Mouse (Mus musculus): Measurements from ENCODE around the gene Stxbp5l. TPM values are rescaled to one million over a fixed set of nuclear protein-coding genes. Genes with fewer than 3 reads are reported as not detected.
A peak's percentile ranks its signal among the peaks of the same experiment; 100 is the strongest.

The Stxbp5l gene
- polyA plus RNA-seq, 1 experiment from 2014 or later, result 21.1 TPM

- ATAC-seq (ENCODE audit: low FRiP score), result no peak
- H3K27me3 ChIP-seq (ENCODE audit: control insufficient read depth, insufficient read depth, low read length), result no peaks in the 10 kb centered on the region
- peaks cover 4% of the 10 kb centered on the region; the same call in 1 of the 2 replicates for H3K4me1 ChIP-seq (replicated peaks; ENCODE audit: control insufficient read depth, insufficient read depth, low read length)
- H3K9me3 ChIP-seq (ENCODE audit: control insufficient read depth, low read length), result no peaks in the 10 kb centered on the region
- no peak overlapping the region for H3K4me2 ChIP-seq (replicated peaks)
- no peak overlapping the region for H3K27ac ChIP-seq
- H3K4me3 ChIP-seq (replicated peaks; ENCODE audit: low read length), result no peak overlapping the region
- no peak overlapping the region for H3K9ac ChIP-seq
- 70% methylated on average over 4 of the region's 4 CpGs for WGBS
- H3K36me3 ChIP-seq (replicated peaks; ENCODE audit: control insufficient read depth, insufficient read depth), result no peaks in the 10 kb centered on the region
- DNase-seq (ENCODE audit: low spot score), result no peak
These were observed 4.6 kb upstream of the Stxbp5l start for GRCm38 (mm10) chr16:37389201-37389905.

DNA sequence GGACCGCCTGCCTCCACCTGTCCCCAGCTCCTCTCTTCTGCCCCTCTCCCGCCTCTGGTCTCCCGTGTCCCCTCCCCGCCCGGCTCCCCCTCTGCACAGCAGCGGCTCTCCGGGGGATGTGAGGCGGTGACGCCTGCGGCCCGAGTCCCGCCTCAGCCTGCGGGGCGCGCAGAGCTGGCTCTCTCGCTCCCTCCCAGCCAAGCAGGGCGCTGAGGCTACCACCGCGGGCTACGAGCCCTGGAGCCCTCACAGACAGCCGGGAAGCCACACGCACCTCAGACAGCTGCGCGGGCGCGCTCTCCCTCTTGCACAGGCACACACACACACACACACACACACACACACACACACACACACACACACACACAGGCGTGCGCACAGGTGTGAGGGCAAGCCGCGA is 393 bp downstream of the Stxbp5l start:
- no peaks in the 10 kb centered on the region for H3K9me3 ChIP-seq (ENCODE audit: control insufficient read depth, low read length)
- 1% methylated on average over 21 of the region's 30 CpGs for WGBS
- H3K9ac ChIP-seq, result peak overlapping the region; percentile 79
- DNase-seq (ENCODE audit: low spot score), result peak; percentile 46
- H3K27me3 ChIP-seq (ENCODE audit: control insufficient read depth, insufficient read depth, low read length), result no peaks in the 10 kb centered on the region; the same call in 1 of the 2 replicates
- H3K27ac ChIP-seq, result peak overlapping the region; percentile 60
- H3K4me1 ChIP-seq (replicated peaks; ENCODE audit: control insufficient read depth, insufficient read depth, low read length), result peaks cover 8% of the 10 kb centered on the region; the same call in 1 of the 2 replicates
- ATAC-seq (ENCODE audit: low FRiP score), result peak; percentile 88
- H3K36me3 ChIP-seq (replicated peaks; ENCODE audit: control insufficient read depth, insufficient read depth), result 0 out of 2 replicates have a peak, but pooled peaks cover 5% of the 10 kb centered on the region
- peak overlapping the region; percentile 70 for H3K4me2 ChIP-seq (replicated peaks)
- H3K4me3 ChIP-seq (replicated peaks; ENCODE audit: low read length), result peak overlapping the region; percentile 69

DNA sequence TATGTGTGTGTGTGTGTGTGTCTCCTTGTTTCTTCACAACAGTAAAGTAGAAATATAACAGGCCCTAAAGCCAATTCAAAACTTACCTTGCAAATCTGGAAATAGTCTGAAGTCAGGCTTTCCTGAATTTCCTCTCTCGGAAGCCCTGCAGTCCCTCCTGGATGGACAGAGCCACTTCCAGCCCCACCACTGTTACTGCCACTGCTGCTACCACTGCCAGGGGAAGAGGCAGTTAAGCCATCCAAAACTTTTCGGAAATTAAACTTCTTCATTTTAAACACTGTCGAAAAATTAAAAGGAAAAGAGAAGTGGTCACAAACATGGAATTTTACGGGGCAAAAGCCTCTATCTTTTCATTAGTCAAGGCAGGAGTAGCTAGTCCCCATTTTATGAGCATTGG is 1.3 kb downstream of the Stxbp5l start:
- H3K4me3 ChIP-seq (replicated peaks; ENCODE audit: low read length), result peak overlapping the region; percentile 69
- no peaks in the 10 kb centered on the region; the same call in 1 of the 2 replicates for H3K27me3 ChIP-seq (ENCODE audit: control insufficient read depth, insufficient read depth, low read length)
- DNase-seq (ENCODE audit: low spot score) (no peak), ATAC-seq (ENCODE audit: low FRiP score) (no peak)
- peak overlapping the region; percentile 70 for H3K4me2 ChIP-seq (replicated peaks)
- H3K9ac ChIP-seq, result peak overlapping the region; percentile 79
- 55% methylated on average over 4 of the region's 4 CpGs for WGBS
- H3K4me1 ChIP-seq (replicated peaks; ENCODE audit: control insufficient read depth, insufficient read depth, low read length), result peaks cover 8% of the 10 kb centered on the region; the same call in 1 of the 2 replicates
- H3K9me3 ChIP-seq (ENCODE audit: control insufficient read depth, low read length), result no peaks in the 10 kb centered on the region
- H3K27ac ChIP-seq, result no peak overlapping the region
- H3K36me3 ChIP-seq (replicated peaks; ENCODE audit: control insufficient read depth, insufficient read depth), result 0 out of 2 replicates have a peak, but pooled peaks cover 5% of the 10 kb centered on the region

DNA sequence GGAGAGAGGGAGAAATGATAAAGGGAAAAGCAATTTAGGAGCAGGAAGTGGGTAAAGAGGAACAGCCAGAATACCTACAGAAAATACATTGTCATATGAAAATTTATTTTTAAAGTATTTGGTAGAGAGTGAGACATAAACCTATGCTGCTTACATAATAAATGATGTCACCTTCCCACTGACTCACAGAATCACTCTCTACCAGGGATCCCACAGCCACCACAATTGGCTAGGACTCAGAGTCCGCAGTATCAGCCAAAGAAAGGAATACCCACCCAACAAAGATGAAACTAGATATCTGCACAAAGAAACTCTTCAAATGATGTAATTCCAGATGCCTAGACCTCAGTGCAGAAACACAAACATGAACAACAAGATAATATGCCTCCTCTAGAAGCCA is 12.0 kb downstream of the Stxbp5l start:
- Histone ChIP-seq H3K4me1 (replicated peaks; ENCODE audit: control insufficient read depth, insufficient read depth, low read length) (no peaks in the 10 kb centered on the region), H3K4me2 (replicated peaks) (no peak overlapping the region), H3K9ac (no peak overlapping the region), H3K27ac (no peak overlapping the region), H3K27me3 (ENCODE audit: control insufficient read depth, insufficient read depth, low read length) (no peaks in the 10 kb centered on the region), H3K36me3 (replicated peaks; ENCODE audit: control insufficient read depth, insufficient read depth) (no peaks in the 10 kb centered on the region), H3K9me3 (ENCODE audit: control insufficient read depth, low read length) (no peaks in the 10 kb centered on the region), H3K4me3 (replicated peaks; ENCODE audit: low read length) (no peak overlapping the region)
- ATAC-seq (ENCODE audit: low FRiP score) (no peak), DNase-seq (ENCODE audit: low spot score) (no peak)
- WGBS, result 90% methylated on average over 1 of the region's 1 CpGs

DNA sequence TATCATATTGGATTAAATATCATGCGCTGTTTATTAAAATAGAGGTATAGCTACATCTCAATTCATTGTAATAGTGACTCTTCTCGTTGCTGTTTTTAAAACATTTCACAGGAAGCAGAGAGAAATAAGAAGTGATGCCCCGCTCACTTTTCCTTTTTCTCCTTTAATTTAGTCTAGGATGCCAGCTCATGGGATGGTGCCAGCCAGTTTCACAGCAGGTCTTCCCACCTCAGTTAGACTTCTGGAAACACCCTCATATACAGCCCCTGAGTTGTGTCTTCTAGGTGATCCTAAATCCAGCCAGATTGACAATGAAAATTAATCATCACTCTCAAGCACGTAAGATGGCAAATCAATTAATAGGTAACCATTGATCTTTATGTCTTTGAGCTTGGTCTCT is 17.3 kb downstream of the Stxbp5l start:
- no peak overlapping the region for H3K4me2 ChIP-seq (replicated peaks)
- no peak overlapping the region for H3K4me3 ChIP-seq (replicated peaks; ENCODE audit: low read length)
- no peaks in the 10 kb centered on the region for H3K36me3 ChIP-seq (replicated peaks; ENCODE audit: control insufficient read depth, insufficient read depth)
- DNase-seq (ENCODE audit: low spot score) (no peak), ATAC-seq (ENCODE audit: low FRiP score) (no peak)
- no peak overlapping the region for H3K9ac ChIP-seq
- WGBS, result 92% methylated on average over 4 of the region's 4 CpGs
- no peak overlapping the region for H3K27ac ChIP-seq
- H3K27me3 ChIP-seq (ENCODE audit: control insufficient read depth, insufficient read depth, low read length), result no peaks in the 10 kb centered on the region
- no peaks in the 10 kb centered on the region for H3K4me1 ChIP-seq (replicated peaks; ENCODE audit: control insufficient read depth, insufficient read depth, low read length)
- no peaks in the 10 kb centered on the region for H3K9me3 ChIP-seq (ENCODE audit: control insufficient read depth, low read length)

DNA sequence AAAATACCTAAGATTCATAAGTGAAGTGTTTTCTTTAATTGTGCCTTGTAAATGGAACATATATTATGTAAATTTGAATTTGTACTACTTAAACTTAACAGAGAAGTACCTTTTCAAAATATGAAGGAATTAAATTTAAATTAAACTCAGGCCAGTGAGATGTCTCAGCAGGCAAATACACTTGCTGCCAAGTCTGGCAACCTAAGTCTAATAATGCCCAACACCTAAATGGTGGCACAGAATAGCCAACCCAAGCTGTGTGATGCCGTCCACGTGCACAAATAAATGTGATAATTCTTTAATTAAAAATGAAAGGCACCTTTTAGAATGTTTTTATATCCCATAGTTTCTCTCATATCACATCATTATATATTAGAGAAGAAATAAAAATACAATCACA is 20.8 kb downstream of the Stxbp5l start:
- Histone ChIP-seq H3K9ac (no peak overlapping the region), H3K4me1 (replicated peaks; ENCODE audit: control insufficient read depth, insufficient read depth, low read length) (no peaks in the 10 kb centered on the region), H3K27me3 (ENCODE audit: control insufficient read depth, insufficient read depth, low read length) (no peaks in the 10 kb centered on the region), H3K36me3 (replicated peaks; ENCODE audit: control insufficient read depth, insufficient read depth) (no peaks in the 10 kb centered on the region), H3K4me2 (replicated peaks) (no peak overlapping the region), H3K27ac (no peak overlapping the region), H3K4me3 (replicated peaks; ENCODE audit: low read length) (no peak overlapping the region), H3K9me3 (ENCODE audit: control insufficient read depth, low read length) (peaks cover 4% of the 10 kb centered on the region)
- 95% methylated on average over 2 of the region's 2 CpGs for WGBS
- DNase-seq (ENCODE audit: low spot score), result no peak
- no peak for ATAC-seq (ENCODE audit: low FRiP score)

GRCm38 (mm10) chr16:37355621-37356020 is 29.1 kb downstream of the Stxbp5l start:
- no peaks in the 10 kb centered on the region for H3K36me3 ChIP-seq (replicated peaks; ENCODE audit: control insufficient read depth, insufficient read depth)
- H3K27ac ChIP-seq, result no peak overlapping the region
- H3K27me3 ChIP-seq (ENCODE audit: control insufficient read depth, insufficient read depth, low read length), result no peaks in the 10 kb centered on the region
- WGBS, result 96% methylated on average over 3 of the region's 3 CpGs
- no peaks in the 10 kb centered on the region for H3K4me1 ChIP-seq (replicated peaks; ENCODE audit: control insufficient read depth, insufficient read depth, low read length)
- no peak overlapping the region for H3K9ac ChIP-seq
- no peak overlapping the region for H3K4me3 ChIP-seq (replicated peaks; ENCODE audit: low read length)
- DNase-seq (ENCODE audit: low spot score) (no peak), ATAC-seq (ENCODE audit: low FRiP score) (no peak)
- H3K4me2 ChIP-seq (replicated peaks), result no peak overlapping the region
- peaks cover 3% of the 10 kb centered on the region for H3K9me3 ChIP-seq (ENCODE audit: control insufficient read depth, low read length)

- ATAC-seq (ENCODE audit: low FRiP score) (0 out of 2 replicates have a peak, but pooled peaks have one; percentile 34), DNase-seq (ENCODE audit: low spot score) (peak; percentile 31)
- H3K4me1 ChIP-seq (replicated peaks; ENCODE audit: control insufficient read depth, insufficient read depth, low read length), result no peaks in the 10 kb centered on the region
- no peak overlapping the region for H3K9ac ChIP-seq
- H3K27ac ChIP-seq, result no peak overlapping the region
- no peaks in the 10 kb centered on the region for H3K9me3 ChIP-seq (ENCODE audit: control insufficient read depth, low read length)
- H3K36me3 ChIP-seq (replicated peaks; ENCODE audit: control insufficient read depth, insufficient read depth), result no peaks in the 10 kb centered on the region
- 2% methylated on average over 3 of the region's 3 CpGs for WGBS
- no peak overlapping the region for H3K4me3 ChIP-seq (replicated peaks; ENCODE audit: low read length)
- no peaks in the 10 kb centered on the region for H3K27me3 ChIP-seq (ENCODE audit: control insufficient read depth, insufficient read depth, low read length)
- H3K4me2 ChIP-seq (replicated peaks), result no peak overlapping the region
These were observed 37.7 kb downstream of the Stxbp5l start for GRCm38 (mm10) chr16:37347092-37347491.

- Histone ChIP-seq H3K9ac (no peak overlapping the region), H3K27ac (no peak overlapping the region), H3K27me3 (ENCODE audit: control insufficient read depth, insufficient read depth, low read length) (no peaks in the 10 kb centered on the region), H3K4me1 (replicated peaks; ENCODE audit: control insufficient read depth, insufficient read depth, low read length) (no peaks in the 10 kb centered on the region), H3K4me2 (replicated peaks) (no peak overlapping the region), H3K9me3 (ENCODE audit: control insufficient read depth, low read length) (no peaks in the 10 kb centered on the region), H3K36me3 (replicated peaks; ENCODE audit: control insufficient read depth, insufficient read depth) (no peaks in the 10 kb centered on the region), H3K4me3 (replicated peaks; ENCODE audit: low read length) (no peak overlapping the region)
- WGBS, result 73% methylated on average over 2 of the region's 2 CpGs
- ATAC-seq (ENCODE audit: low FRiP score), result no peak
- DNase-seq (ENCODE audit: low spot score), result no peak
These were observed 39.8 kb downstream of the Stxbp5l start for GRCm38 (mm10) chr16:37344960-37345359.
